Mouse (Mus musculus): Measurements from ENCODE around the gene Dscaml1.

Dscaml1 gene

DNA sequence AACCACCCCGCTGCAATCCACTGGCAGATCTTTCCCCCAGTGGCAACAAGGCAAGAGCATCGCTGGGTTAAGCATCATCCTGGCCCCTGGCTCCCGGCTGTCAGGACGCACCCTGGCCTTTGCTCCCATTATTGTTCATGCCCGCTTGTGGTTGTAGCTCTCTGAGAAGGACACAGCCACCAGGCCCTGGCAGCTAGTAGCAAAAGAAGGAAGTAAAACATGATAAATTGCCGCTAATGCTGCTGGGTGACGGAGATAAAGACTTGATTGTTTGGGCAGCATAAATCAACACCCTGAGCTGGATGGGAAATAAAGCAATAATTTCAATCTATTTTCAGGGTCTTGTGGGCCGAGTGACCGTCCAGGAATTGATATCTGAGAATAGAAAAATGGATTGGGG lies 81.1 kb downstream of the Dscaml1 start:
- DNase-seq (ENCODE audit: low spot score) = no peak

- DNase-seq (ENCODE audit: low spot score) = no peak
Observed at GRCm38 (mm10) chr9:45510806-45511546, 84.5 kb downstream of the Dscaml1 start.

DNA sequence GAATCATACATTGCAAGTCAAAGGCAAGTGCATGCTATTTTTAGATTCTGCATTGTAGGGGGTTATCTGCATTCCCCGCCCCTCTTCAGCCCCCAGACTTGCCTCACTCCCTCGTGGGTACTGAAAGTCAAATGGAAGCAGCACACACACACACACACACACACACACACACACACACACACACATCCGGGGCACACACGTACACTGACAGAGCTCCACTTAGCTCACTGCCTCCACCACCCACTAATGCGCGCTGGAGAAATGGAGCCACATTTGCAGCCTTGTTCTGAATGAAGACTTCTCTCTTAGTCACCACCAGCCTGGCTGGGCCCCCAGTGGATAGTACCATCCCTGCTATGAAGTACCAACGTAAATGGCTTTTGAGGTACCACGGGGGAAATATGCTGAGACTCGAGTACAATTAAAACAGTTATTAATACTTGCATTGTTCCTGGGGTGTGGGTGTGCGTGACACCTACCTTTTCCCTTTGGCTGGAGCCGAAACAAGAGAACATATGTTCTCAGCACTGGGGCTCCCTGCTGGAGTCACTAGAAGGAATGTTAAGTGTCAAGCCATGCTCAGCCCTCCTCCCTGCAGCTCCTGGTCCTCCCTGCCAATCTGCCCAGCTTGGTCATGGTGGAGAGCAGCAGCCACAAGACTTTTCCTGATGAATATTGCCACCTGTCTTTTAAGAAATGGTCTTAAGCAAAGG lies 91.7 kb downstream of the Dscaml1 start:
- no peak for DNase-seq (ENCODE audit: low spot score)

DNA sequence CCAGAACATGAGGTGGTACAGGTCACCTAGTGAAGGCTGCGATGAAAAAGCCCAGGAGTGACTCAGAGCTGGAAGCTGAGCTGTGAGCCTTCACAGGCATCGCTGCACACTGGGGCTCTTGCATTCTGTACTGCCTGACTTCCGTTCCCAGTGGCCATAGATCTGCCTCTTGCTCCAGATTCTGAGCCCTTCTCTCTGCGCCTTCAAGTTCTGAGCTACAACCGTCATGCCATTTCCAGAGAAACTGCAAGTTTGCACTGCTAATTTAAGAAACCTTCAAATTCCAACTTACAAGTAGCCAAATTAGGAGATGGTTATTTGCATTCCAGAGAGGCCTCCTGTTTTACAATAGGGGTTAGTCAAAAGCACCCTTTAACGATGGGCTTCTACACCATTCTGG lies 93.4 kb downstream of the Dscaml1 start:
- DNase-seq (ENCODE audit: low spot score) = no peak

DNA sequence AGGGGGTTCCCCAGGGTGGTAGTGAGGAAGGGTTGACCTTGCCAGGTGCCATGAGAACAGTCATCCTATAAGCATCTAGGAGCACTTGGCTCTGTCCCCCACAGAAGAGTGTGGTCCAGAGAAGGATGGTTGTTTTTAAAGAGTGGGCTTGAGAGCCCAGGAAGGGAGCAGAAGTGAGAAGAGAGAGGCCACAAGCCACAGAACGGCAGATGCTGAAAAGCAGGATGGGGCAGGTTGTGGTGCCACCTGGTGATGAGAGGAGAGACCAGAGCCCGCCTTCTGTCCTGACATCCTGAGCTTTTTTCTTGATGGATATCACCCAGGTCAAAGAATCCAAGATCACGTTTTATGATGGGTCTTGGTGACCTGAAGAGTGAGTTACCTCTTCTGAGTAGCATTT lies 96.4 kb downstream of the Dscaml1 start:
- DNase-seq (ENCODE audit: low spot score) = no peak

DNA sequence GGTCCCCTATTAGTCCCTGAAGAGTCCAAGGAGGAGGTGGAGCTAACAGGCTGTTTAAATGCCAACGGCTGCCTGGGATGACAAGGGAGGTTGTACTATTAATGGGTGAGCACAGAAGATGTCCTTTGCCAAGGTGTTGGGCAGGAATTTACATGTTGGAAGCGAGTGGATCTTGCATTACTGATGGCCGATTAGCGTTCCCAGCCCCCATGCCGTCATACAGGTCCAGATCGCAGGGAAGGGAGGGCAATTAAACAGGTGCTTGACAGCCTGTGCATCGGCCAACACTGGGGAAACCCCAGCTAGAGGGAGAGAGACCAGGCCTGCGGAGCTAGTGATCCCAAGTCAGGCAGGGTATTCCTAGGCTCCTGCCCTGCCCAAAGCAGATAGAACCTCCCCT lies 98.1 kb downstream of the Dscaml1 start:
- no peak for DNase-seq (ENCODE audit: low spot score)

- no peak for DNase-seq (ENCODE audit: low spot score)
Observed at GRCm38 (mm10) chr9:45533253-45533652, 106.8 kb downstream of the Dscaml1 start.

DNA sequence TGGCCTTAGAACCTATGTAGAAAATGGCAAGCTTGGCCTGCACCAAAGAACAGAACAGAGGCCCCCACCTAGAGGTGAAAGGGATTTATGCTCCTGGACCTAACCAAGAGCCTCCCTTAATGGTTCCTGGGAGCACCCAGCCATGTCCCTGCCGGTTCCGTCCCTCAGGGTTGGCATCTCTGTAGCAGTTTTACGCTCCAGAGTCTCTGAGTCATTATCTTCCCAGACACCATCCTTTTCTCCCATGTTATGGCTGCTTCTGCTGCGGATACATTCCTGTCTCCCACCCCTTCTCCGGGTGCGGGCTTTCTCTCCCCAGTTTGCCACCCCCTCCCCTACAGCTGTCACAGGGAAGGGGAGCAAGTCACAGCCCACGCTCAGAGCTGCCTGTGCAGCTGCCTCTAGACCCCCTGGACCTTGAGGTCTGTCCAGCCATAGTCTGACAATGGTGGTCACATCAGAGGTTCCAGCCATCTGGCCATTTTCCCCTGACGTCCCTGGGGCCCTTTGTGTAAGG lies 108.1 kb downstream of the Dscaml1 start:
- DNase-seq (ENCODE audit: low spot score) = no peak

DNA sequence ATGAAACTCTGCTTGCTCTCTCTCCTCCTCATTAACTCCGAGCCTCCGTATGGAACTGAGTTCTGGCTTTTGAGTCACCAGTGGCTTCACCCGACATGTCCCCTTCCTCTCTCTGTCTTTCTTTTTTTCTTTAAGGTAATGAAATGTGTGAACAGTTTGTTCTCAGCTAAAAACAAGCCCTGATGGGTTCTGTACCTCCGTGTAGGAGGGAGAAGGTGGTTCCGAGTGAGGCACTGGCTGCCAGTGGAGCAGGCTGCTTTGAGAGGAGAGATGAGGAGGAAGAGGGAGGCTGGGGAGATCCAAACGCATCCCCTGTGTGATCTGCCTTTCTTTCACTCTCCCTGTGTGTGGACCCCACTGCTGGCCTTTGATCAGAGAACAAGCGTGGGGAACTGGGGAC lies 111.2 kb downstream of the Dscaml1 start:
- DNase-seq (ENCODE audit: low spot score) = no peak

- DNase-seq (ENCODE audit: low spot score) = no peak
Observed at GRCm38 (mm10) chr9:45539265-45540044, 113.0 kb downstream of the Dscaml1 start.

GRCm38 (mm10) chr9:45546024-45546638 lies 119.7 kb downstream of the Dscaml1 start:
- no peak for DNase-seq (ENCODE audit: low spot score)

GRCm38 (mm10) chr9:45546902-45547578 lies 120.6 kb downstream of the Dscaml1 start:
- DNase-seq (ENCODE audit: low spot score) = no peak

DNA sequence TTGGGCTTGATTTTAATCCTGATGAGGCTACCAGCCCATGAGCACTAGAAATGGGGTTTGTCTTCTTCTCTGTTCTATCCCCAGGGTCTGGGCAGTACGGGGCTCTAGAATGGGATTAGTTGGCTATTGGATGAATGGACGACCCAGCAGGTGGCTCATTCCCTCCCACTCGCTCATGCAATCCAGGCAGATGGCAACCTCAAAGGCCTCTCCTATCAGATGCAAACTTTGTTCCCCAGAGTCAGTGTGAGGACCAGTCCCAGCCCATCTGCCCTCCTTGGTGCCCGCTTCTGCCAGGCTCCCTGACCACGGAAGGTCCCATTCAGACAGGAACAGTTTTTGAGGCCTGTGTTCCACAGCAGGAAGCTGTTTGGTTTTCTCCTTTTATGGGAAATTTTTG lies 123.4 kb downstream of the Dscaml1 start:
- DNase-seq (ENCODE audit: low spot score) = no peak

- DNase-seq (ENCODE audit: low spot score) = no peak
Observed at GRCm38 (mm10) chr9:45550210-45550609, 123.8 kb downstream of the Dscaml1 start.

DNA sequence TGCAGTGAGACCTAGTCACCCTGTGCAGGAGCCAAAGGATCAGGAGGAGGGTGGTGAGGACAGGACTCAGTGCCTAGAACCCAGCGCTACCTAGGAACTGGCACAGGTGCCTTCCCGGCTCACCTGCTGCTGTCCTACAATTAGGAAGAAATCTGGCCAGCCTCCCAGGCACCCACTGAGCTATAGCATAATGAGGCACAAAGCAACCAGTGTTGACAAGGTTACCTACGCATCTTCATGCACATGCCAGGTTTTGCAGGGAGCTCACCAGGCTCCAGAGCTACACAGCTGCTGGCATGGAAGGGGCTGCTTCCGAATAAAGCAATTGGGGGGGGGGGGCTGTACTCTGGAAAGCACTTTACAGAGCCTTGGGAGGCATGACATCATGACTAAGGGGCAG lies 124.2 kb downstream of the Dscaml1 start:
- DNase-seq (ENCODE audit: low spot score) = no peak

- DNase-seq (ENCODE audit: low spot score) = peak; percentile 9
Observed at GRCm38 (mm10) chr9:45555036-45555826, 128.8 kb downstream of the Dscaml1 start.

DNA sequence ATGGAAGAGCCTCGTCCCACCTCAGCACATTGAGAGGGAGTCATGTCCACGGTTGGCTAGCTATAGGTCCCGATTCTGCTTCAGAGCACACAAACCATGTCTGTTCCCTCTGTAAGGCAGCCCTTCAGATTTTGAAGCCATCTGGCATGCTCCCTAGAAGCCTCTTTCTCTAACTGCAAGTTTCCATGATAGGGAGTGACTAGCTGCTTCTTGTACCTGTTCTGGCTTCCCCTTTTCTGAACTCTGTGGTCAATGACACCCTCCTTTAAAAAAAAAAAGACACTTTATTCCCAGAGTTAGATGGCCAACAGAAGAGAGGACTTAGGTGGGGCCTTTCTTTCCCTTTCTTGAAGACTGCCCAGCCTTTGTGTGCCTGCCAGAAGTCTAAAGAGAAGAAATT lies 130.5 kb downstream of the Dscaml1 start:
- DNase-seq (ENCODE audit: low spot score) = no peak

GRCm38 (mm10) chr9:45560987-45561386 lies 134.6 kb downstream of the Dscaml1 start:
- DNase-seq (ENCODE audit: low spot score) = no peak

- no peak for DNase-seq (ENCODE audit: low spot score)
Observed at GRCm38 (mm10) chr9:45566843-45567578, 140.6 kb downstream of the Dscaml1 start.

DNA sequence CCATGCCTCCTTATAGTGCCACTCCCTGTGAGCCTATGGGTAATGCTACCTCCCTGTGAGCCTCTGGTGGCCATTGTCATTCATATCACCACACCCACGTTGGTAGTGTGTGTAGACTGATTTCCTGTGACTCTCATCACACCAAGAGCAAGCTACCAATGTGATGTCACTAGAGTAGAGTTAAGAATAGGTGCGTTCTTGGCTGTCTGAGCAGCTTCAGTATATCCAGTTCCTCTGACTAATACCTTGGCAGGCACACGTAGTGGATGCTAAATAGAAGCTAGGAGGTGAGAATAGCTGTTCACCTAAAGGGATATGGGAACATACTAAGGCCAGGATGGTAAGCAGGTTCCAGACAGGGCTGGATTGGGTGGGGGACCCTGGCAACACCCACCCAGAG lies 143.3 kb downstream of the Dscaml1 start:
- DNase-seq (ENCODE audit: low spot score) = no peak

Measured in yolk sac, embryonic 10.5 days (tissue).